In genomic region chr5:64155861-64156550, GRCm38 (mm10) we compare ENCODE assay signal across 8 mouse cellular contexts. TPM values are rescaled to one million over a fixed set of nuclear protein-coding genes. Genes with fewer than 3 reads are reported as not detected.
DNase-seq lines count a peak whose midpoint lies in the region; ATAC-seq lines count a peak whose summit lies in the region.

Tbc1d1 (plus strand) TSS chr5:64156305.

- H3K9me3 ChIP-seq in midbrain, embryonic 12.5 days, result no peaks in the 10 kb centered on the region
- no peaks in the 10 kb centered on the region for H3K9me3 ChIP-seq in midbrain, embryonic 16.5 days (replicated peaks; ENCODE audit: control insufficient read depth, low read length, poor library complexity, severe bottlenecking)
- no peaks in the 10 kb centered on the region for H3K9me3 ChIP-seq in embryonic facial prominence, embryonic 12.5 days
- H3K9me3 ChIP-seq in heart, embryonic 12.5 days (replicated peaks), result no peaks in the 10 kb centered on the region
- H3K9me3 ChIP-seq in kidney, embryonic 15.5 days (replicated peaks), result no peaks in the 10 kb centered on the region
- H3K9me3 ChIP-seq in liver, embryonic 12.5 days (replicated peaks), result no peaks in the 10 kb centered on the region
- no peaks in the 10 kb centered on the region for H3K9me3 ChIP-seq in neural tube, embryonic 13.5 days

- no peak within 1 kb of the TSS for H3K4me2 ChIP-seq in midbrain, embryonic 12.5 days (replicated peaks)
- no peak within 1 kb of the TSS for H3K4me2 ChIP-seq in midbrain, embryonic 16.5 days (ENCODE audit: low read length)
- peak within 1 kb of the TSS; percentile 16 for H3K4me2 ChIP-seq in embryonic facial prominence, embryonic 12.5 days (replicated peaks)
- H3K4me2 ChIP-seq in heart, embryonic 12.5 days, result peak within 1 kb of the TSS; percentile 57
- peak within 1 kb of the TSS; percentile 59 for H3K4me2 ChIP-seq in kidney, embryonic 15.5 days
- H3K4me2 ChIP-seq in liver, embryonic 12.5 days, result peak within 1 kb of the TSS; percentile 56
- H3K4me2 ChIP-seq in neural tube, embryonic 13.5 days, result peak within 1 kb of the TSS; percentile 28

- H3K9ac ChIP-seq in midbrain, embryonic 12.5 days (replicated peaks), result no peak within 1 kb of the TSS
- H3K9ac ChIP-seq in midbrain, embryonic 16.5 days (ENCODE audit: low read depth, low read length), result no peak within 1 kb of the TSS
- H3K9ac ChIP-seq in embryonic facial prominence, embryonic 12.5 days, result no peak within 1 kb of the TSS
- H3K9ac ChIP-seq in heart, embryonic 12.5 days, result peak within 1 kb of the TSS; percentile 50; the same call in 1 of the 2 replicates
- H3K9ac ChIP-seq in kidney, embryonic 15.5 days, result no peak within 1 kb of the TSS
- peak within 1 kb of the TSS; percentile 39 for H3K9ac ChIP-seq in liver, embryonic 12.5 days
- H3K9ac ChIP-seq in neural tube, embryonic 13.5 days, result no peak within 1 kb of the TSS

- no peak within 1 kb of the TSS for H3K4me3 ChIP-seq in midbrain, embryonic 12.5 days
- no peak within 1 kb of the TSS for H3K4me3 ChIP-seq in midbrain, embryonic 16.5 days (ENCODE audit: low read depth, low read length)
- no peak within 1 kb of the TSS for H3K4me3 ChIP-seq in embryonic facial prominence, embryonic 12.5 days
- peak within 1 kb of the TSS; percentile 23; the same call in 1 of the 2 replicates for H3K4me3 ChIP-seq in heart, embryonic 12.5 days
- peak within 1 kb of the TSS; percentile 35 for H3K4me3 ChIP-seq in kidney, embryonic 15.5 days (replicated peaks)
- peak within 1 kb of the TSS; percentile 21 for H3K4me3 ChIP-seq in liver, embryonic 12.5 days
- no peak within 1 kb of the TSS for H3K4me3 ChIP-seq in neural tube, embryonic 13.5 days

- WGBS in midbrain, embryonic 12.5 days, result 54% methylated on average over 11 of the region's 11 CpGs
- WGBS in midbrain, embryonic 16.5 days, result 58% methylated on average over 11 of the region's 11 CpGs
- WGBS in embryonic facial prominence, embryonic 12.5 days, result 33% methylated on average over 11 of the region's 11 CpGs
- WGBS in heart, embryonic 12.5 days, result 10% methylated on average over 11 of the region's 11 CpGs
- 13% methylated on average over 11 of the region's 11 CpGs for WGBS in kidney, embryonic 15.5 days
- WGBS in liver, embryonic 12.5 days (ENCODE audit: insufficient replicate concordance), result 14% methylated on average over 11 of the region's 11 CpGs
- 60% methylated on average over 11 of the region's 11 CpGs for WGBS in neural tube, embryonic 13.5 days

- DNase-seq in thymus, postnatal 4 days, result peak; percentile 54

- ATAC-seq in midbrain, embryonic 12.5 days (ENCODE audit: low FRiP score, low read depth), result no peak
- ATAC-seq in midbrain, embryonic 16.5 days, result no peak
- no peak for ATAC-seq in embryonic facial prominence, embryonic 12.5 days (ENCODE audit: insufficient number of reproducible peaks, insufficient read depth, low FRiP score, low TSS enrichment)
- peak; percentile 77 for ATAC-seq in heart, embryonic 12.5 days (ENCODE audit: insufficient number of reproducible peaks, low FRiP score)
- peak; percentile 70 for ATAC-seq in kidney, embryonic 15.5 days (replicated peaks; ENCODE audit: low FRiP score)
- ATAC-seq in liver, embryonic 12.5 days, result peak; percentile 53
- ATAC-seq in neural tube, embryonic 13.5 days (ENCODE audit: low read depth), result no peak

- H3K36me3 ChIP-seq in midbrain, embryonic 12.5 days, result no peaks in the 10 kb centered on the region
- H3K36me3 ChIP-seq in midbrain, embryonic 16.5 days (ENCODE audit: control insufficient read depth, insufficient read depth, low read length), result no peaks in the 10 kb centered on the region
- H3K36me3 ChIP-seq in embryonic facial prominence, embryonic 12.5 days, result no peaks in the 10 kb centered on the region
- no peaks in the 10 kb centered on the region for H3K36me3 ChIP-seq in heart, embryonic 12.5 days
- no peaks in the 10 kb centered on the region for H3K36me3 ChIP-seq in kidney, embryonic 15.5 days
- no peaks in the 10 kb centered on the region for H3K36me3 ChIP-seq in liver, embryonic 12.5 days
- H3K36me3 ChIP-seq in neural tube, embryonic 13.5 days, result no peaks in the 10 kb centered on the region

- peaks cover 9% of the 10 kb centered on the region for H3K4me1 ChIP-seq in midbrain, embryonic 12.5 days
- H3K4me1 ChIP-seq in midbrain, embryonic 16.5 days (ENCODE audit: control insufficient read depth, insufficient read depth, low read length), result peaks cover 10% of the 10 kb centered on the region; the same call in 1 of the 2 replicates
- peaks cover 11% of the 10 kb centered on the region; the same call in 1 of the 2 replicates for H3K4me1 ChIP-seq in embryonic facial prominence, embryonic 12.5 days
- H3K4me1 ChIP-seq in heart, embryonic 12.5 days (replicated peaks), result peaks cover 38% of the 10 kb centered on the region
- peaks cover 38% of the 10 kb centered on the region for H3K4me1 ChIP-seq in kidney, embryonic 15.5 days
- H3K4me1 ChIP-seq in liver, embryonic 12.5 days, result peaks cover 48% of the 10 kb centered on the region
- H3K4me1 ChIP-seq in neural tube, embryonic 13.5 days (replicated peaks), result peaks cover 25% of the 10 kb centered on the region

- H3K27ac ChIP-seq in midbrain, embryonic 12.5 days (replicated peaks), result no peak within 1 kb of the TSS
- H3K27ac ChIP-seq in midbrain, embryonic 16.5 days (ENCODE audit: low read length), result no peak within 1 kb of the TSS
- 0 out of 2 replicates have a peak within 1 kb of the TSS, but pooled peaks have one; percentile 13 for H3K27ac ChIP-seq in embryonic facial prominence, embryonic 12.5 days
- peak within 1 kb of the TSS; percentile 80 for H3K27ac ChIP-seq in heart, embryonic 12.5 days (ENCODE audit: poor library complexity, severe bottlenecking)
- peak within 1 kb of the TSS; percentile 82 for H3K27ac ChIP-seq in kidney, embryonic 15.5 days
- peak within 1 kb of the TSS; percentile 69 for H3K27ac ChIP-seq in liver, embryonic 12.5 days
- H3K27ac ChIP-seq in neural tube, embryonic 13.5 days (replicated peaks), result 0 out of 2 replicates have a peak within 1 kb of the TSS, but pooled peaks have one; percentile 28

- peaks cover 44% of the 10 kb centered on the region for H3K27me3 ChIP-seq in midbrain, embryonic 12.5 days
- H3K27me3 ChIP-seq in midbrain, embryonic 16.5 days (ENCODE audit: control insufficient read depth, insufficient read depth, low read depth, low read length), result peaks cover 7% of the 10 kb centered on the region
- peaks cover 35% of the 10 kb centered on the region for H3K27me3 ChIP-seq in embryonic facial prominence, embryonic 12.5 days
- 0 out of 2 replicates have a peak, but pooled peaks cover 4% of the 10 kb centered on the region for H3K27me3 ChIP-seq in heart, embryonic 12.5 days (replicated peaks)
- H3K27me3 ChIP-seq in kidney, embryonic 15.5 days, result peaks cover 28% of the 10 kb centered on the region
- H3K27me3 ChIP-seq in liver, embryonic 12.5 days (replicated peaks), result peaks cover 26% of the 10 kb centered on the region
- peaks cover 36% of the 10 kb centered on the region for H3K27me3 ChIP-seq in neural tube, embryonic 13.5 days

RNA-seq across cellular contexts. Expression of gene Tbc1d1, which starts in this region (rescaled TPM):
- 21.1 and 21.3 TPM in 2 replicates for polyA plus RNA-seq in midbrain, embryonic 12.5 days (2016; fragmentation: Nextera tagmentation; extraction: Ambion mirVana)
- 8.5 and 8.8 TPM in 2 replicates for polyA plus RNA-seq in midbrain, embryonic 16.5 days (2015; fragmentation: Nextera tagmentation; extraction: Ambion mirVana)
- polyA plus RNA-seq in embryonic facial prominence, embryonic 12.5 days (2016; fragmentation: Nextera tagmentation; extraction: Ambion mirVana), result 29.5 and 32.4 TPM in 2 replicates
- polyA plus RNA-seq in heart, embryonic 12.5 days (2016; fragmentation: Nextera tagmentation; extraction: Ambion mirVana), result 36.4 and 38.3 TPM in 2 replicates
- 32.0 and 36.3 TPM in 2 replicates for polyA plus RNA-seq in kidney, embryonic 15.5 days (2015; fragmentation: Nextera tagmentation; extraction: Ambion mirVana)
- polyA plus RNA-seq in liver, embryonic 12.5 days (2016; fragmentation: Nextera tagmentation; extraction: Ambion mirVana), result 13.2 and 13.8 TPM in 2 replicates
- 14.9 and 16.7 TPM in 2 replicates for polyA plus RNA-seq in neural tube, embryonic 13.5 days (2015; fragmentation: Nextera tagmentation; extraction: Ambion mirVana)

Comparison
In these comparisons a context has a peak if more than half of its experiments do, and no peak if none do; other contexts are left out.
1. ATAC-seq: peak in heart, embryonic 12.5 days (single experiment), kidney, embryonic 15.5 days (single experiment) and liver, embryonic 12.5 days (single experiment); none in midbrain, embryonic 12.5 days (single experiment), midbrain, embryonic 16.5 days (single experiment), embryonic facial prominence, embryonic 12.5 days (single experiment) and neural tube, embryonic 13.5 days (single experiment).
2. H3K27ac ChIP-seq: peak in embryonic facial prominence, embryonic 12.5 days (single experiment), heart, embryonic 12.5 days (single experiment), kidney, embryonic 15.5 days (single experiment), liver, embryonic 12.5 days (single experiment) and neural tube, embryonic 13.5 days (single experiment); none in midbrain, embryonic 12.5 days (single experiment) and midbrain, embryonic 16.5 days (single experiment).
3. H3K4me2 ChIP-seq: peak in embryonic facial prominence, embryonic 12.5 days (single experiment), heart, embryonic 12.5 days (single experiment), kidney, embryonic 15.5 days (single experiment), liver, embryonic 12.5 days (single experiment) and neural tube, embryonic 13.5 days (single experiment); none in midbrain, embryonic 12.5 days (single experiment) and midbrain, embryonic 16.5 days (single experiment).
4. H3K4me3 ChIP-seq: peak in heart, embryonic 12.5 days (single experiment), kidney, embryonic 15.5 days (single experiment) and liver, embryonic 12.5 days (single experiment); none in midbrain, embryonic 12.5 days (single experiment), midbrain, embryonic 16.5 days (single experiment), embryonic facial prominence, embryonic 12.5 days (single experiment) and neural tube, embryonic 13.5 days (single experiment).
5. H3K9ac ChIP-seq: peak in heart, embryonic 12.5 days (single experiment) and liver, embryonic 12.5 days (single experiment); none in midbrain, embryonic 12.5 days (single experiment), midbrain, embryonic 16.5 days (single experiment), embryonic facial prominence, embryonic 12.5 days (single experiment), kidney, embryonic 15.5 days (single experiment) and neural tube, embryonic 13.5 days (single experiment).